Mouse (Mus musculus) skeletal muscle tissue, adult 2 months (tissue): Measurements from ENCODE around the gene Dad1.
A peak's percentile ranks its signal among the peaks of the same experiment; 100 is the strongest.

Experiments used
- DNase-seq: peaks from one replicate; pipeline ENCODE4 v3.0.0-alpha.2; 2012; ENCODE audit warnings: low read depth, low spot score

Dad1 gene

GRCm38 (mm10) chr14:54253741-54254291 is at the start of gene Dad1, which contains the start of gene Abhd4:
Dad1 (minus strand) TSS chr14:54254104.
Abhd4 (plus strand) TSS chr14:54254188.
- DNase-seq: peak; percentile 98

GRCm38 (mm10) chr14:54300676-54301075 is 46.8 kb upstream of the Dad1 start:
- DNase-seq: no peak

- DNase-seq: no peak
Measured at GRCm38 (mm10) chr14:54300136-54300535, 46.2 kb upstream of the Dad1 start.

GRCm38 (mm10) chr14:54284839-54285238 is 30.9 kb upstream of the Dad1 start, which contains the start of gene Olfr49:
Olfr49 (minus strand) TSS chr14:54284939.
- DNase-seq: no peak

- no peak for DNase-seq
Measured at GRCm38 (mm10) chr14:54276446-54276845, 22.5 kb upstream of the Dad1 start.

- no peak for DNase-seq
Measured at GRCm38 (mm10) chr14:54272696-54273095, 18.8 kb upstream of the Dad1 start.

- no peak for DNase-seq
Measured at GRCm38 (mm10) chr14:54271976-54272606, 18.2 kb upstream of the Dad1 start.

GRCm38 (mm10) chr14:54270413-54270812 is 16.5 kb upstream of the Dad1 start:
- no peak for DNase-seq

GRCm38 (mm10) chr14:54269566-54269965 is 15.7 kb upstream of the Dad1 start:
- no peak for DNase-seq

GRCm38 (mm10) chr14:54267966-54268365 is 14.1 kb upstream of the Dad1 start:
- no peak for DNase-seq

GRCm38 (mm10) chr14:54265951-54266350 is 12.0 kb upstream of the Dad1 start:
- DNase-seq: no peak

GRCm38 (mm10) chr14:54265093-54265492 is 11.2 kb upstream of the Dad1 start:
- no peak for DNase-seq

GRCm38 (mm10) chr14:54264231-54264630 is 10.3 kb upstream of the Dad1 start:
- no peak for DNase-seq

- DNase-seq: no peak
Measured at GRCm38 (mm10) chr14:54263099-54263498, 9.2 kb upstream of the Dad1 start.

- no peak for DNase-seq
Measured at GRCm38 (mm10) chr14:54262622-54263021, 8.7 kb upstream of the Dad1 start.

GRCm38 (mm10) chr14:54261386-54261785 is 7.5 kb upstream of the Dad1 start:
- DNase-seq: no peak

- no peak for DNase-seq
Measured at GRCm38 (mm10) chr14:54260196-54260595, 6.3 kb upstream of the Dad1 start.

GRCm38 (mm10) chr14:54259722-54260085 is 5.8 kb upstream of the Dad1 start:
- DNase-seq: no peak

- peak; percentile 80 for DNase-seq
Measured at GRCm38 (mm10) chr14:54259003-54259721, 5.3 kb upstream of the Dad1 start.

GRCm38 (mm10) chr14:54258131-54258670 is 4.3 kb upstream of the Dad1 start:
- DNase-seq: no peak

GRCm38 (mm10) chr14:54254670-54255202 is 832 bp upstream of the Dad1 start:
- no peak for DNase-seq

- no peak for DNase-seq
Measured at GRCm38 (mm10) chr14:54250122-54250521, 3.8 kb downstream of the Dad1 start.
